Mouse (Mus musculus) lung, postnatal 25 days (tissue): ENCODE data around the gene Itk.
A peak's percentile ranks its signal among the peaks of the same experiment; 100 is the strongest.
"Not testable (repeated sequence)": the region's sequence is repeated elsewhere in the genome, so short reads cannot be mapped to it uniquely, and the experiment has no call there.

Experiments
- DNase-seq: peaks from one replicate; pipeline ENCODE4 v3.0.0; 2022; ENCODE audit warnings: low spot score

The Itk gene

GRCm38 (mm10) chr11:46389336-46390117, at the start of gene Itk:
TSS of gene Itk (minus strand) at chr11:46389515.
- DNase-seq = peak; percentile 32

- no peak for DNase-seq
Measured at GRCm38 (mm10) chr11:46437459-46438000, 48.2 kb upstream of the Itk start.

DNA sequence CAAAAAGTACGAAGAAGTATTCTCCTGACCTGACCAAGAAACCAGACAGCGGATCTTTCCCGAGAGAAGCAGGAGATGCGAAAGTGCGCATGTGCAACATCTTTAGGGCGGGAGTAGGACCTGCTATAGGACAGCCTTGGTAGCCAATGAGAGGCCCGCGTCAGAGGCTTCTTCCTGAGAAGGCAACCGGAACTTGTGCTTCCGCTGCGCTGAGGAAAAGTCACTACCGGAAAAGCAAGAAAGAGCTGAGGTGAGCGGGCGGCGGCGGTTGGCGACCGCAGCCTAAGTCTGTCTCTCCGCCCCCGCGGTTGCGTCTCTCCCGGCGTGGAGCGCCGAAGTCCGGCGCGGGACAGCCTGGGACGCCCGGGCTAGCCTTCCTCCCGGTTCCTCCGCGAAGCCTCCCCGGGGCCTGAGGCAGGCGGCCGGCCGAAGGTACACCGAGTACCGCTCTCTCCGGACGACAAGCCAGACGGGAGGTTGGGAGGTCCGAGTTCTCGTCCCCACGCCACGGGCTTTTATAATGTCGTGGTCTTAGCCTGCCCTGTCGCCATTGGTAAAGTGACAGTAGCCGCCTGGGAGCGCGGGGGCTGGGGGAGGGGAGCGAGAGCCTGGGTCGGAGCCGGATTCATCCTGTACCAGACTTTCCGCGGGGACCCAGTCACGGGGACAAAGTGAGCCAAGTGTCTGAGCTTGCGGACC, 47.6 kb upstream of the Itk start, which contains the start of gene Med7:
Med7 (plus strand) TSS at position 166 of the 699 bp plus-strand sequence.
- DNase-seq = peak; percentile 98

GRCm38 (mm10) chr11:46435363-46435762, 46.0 kb upstream of the Itk start:
- no peak for DNase-seq

- DNase-seq = peak; percentile 72
Measured at GRCm38 (mm10) chr11:46431129-46431528, 41.8 kb upstream of the Itk start.

- DNase-seq = no peak
Measured at GRCm38 (mm10) chr11:46430123-46430522, 40.8 kb upstream of the Itk start.

- DNase-seq = not testable (repeated sequence)
Measured at GRCm38 (mm10) chr11:46428131-46428530, 38.8 kb upstream of the Itk start.

GRCm38 (mm10) chr11:46421086-46421888, 32.0 kb upstream of the Itk start:
- no peak for DNase-seq

DNA sequence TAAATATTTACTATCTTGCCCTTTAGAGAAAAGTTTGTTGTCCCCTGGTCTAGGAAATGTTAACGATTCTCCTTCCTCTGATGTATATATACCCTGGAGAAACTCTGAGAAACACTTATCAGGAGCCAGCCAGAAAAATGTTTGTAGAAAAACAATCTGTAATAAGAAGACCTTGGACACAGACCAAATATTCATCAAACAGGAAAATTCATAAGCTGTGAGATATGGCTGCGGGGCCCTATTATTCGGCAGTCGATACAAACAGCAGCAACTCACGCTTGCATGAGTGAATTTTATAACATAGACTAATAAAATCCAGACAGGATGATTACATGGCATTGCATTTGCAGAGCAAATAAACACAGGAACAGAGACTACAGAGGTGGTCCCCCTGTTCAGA, 29.5 kb upstream of the Itk start:
- DNase-seq = no peak

GRCm38 (mm10) chr11:46418438-46418837, 29.1 kb upstream of the Itk start:
- no peak for DNase-seq

GRCm38 (mm10) chr11:46410018-46410563, 20.8 kb upstream of the Itk start:
- no peak for DNase-seq

- DNase-seq = no peak
Measured at GRCm38 (mm10) chr11:46406721-46407120, 17.4 kb upstream of the Itk start.

GRCm38 (mm10) chr11:46404986-46405385, 15.7 kb upstream of the Itk start:
- no peak for DNase-seq

DNA sequence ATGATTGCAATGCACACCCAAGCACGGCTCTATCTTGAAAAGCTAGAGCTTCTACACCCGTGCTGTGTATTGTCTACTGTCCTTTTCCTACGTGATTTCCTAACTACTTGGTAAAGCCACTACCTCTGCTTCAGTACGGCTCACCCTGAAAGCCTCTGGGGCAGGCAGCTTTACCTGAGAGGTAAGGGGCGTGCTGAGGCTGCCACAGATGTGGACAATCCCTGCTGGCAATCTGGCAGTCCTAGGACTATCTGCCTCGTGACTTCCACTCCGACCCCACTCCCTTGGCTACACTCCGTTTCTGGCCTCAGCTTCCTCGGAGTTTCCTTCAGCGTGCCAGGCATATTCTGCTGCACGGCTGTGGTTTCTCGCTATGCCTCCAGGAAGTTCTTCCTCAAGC, 12.2 kb upstream of the Itk start:
- no peak for DNase-seq

DNA sequence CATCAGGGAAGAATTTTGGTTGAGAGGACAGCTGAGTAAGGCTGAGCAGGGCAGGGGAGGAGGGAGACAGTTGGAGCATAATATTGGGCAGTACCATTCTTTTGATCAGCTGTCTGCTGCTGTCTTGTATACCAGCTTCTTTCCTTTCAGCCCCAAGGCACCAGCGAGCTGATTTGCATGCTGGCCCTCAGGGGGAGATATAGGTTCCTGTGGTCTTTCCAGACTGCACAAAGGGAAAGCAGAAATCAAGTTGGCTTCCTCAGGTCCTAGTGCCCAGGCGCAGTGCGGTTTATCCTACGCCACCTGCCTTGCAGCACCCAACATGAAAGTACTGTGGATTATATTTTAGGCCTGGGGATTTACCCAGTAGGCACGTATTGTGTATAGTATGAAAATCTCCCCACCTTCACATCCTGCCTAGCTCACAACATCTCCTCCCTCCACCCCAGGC, 9.6 kb upstream of the Itk start:
- DNase-seq = peak; percentile 32

- no peak for DNase-seq
Measured at GRCm38 (mm10) chr11:46398473-46398872, 9.2 kb upstream of the Itk start.

DNA sequence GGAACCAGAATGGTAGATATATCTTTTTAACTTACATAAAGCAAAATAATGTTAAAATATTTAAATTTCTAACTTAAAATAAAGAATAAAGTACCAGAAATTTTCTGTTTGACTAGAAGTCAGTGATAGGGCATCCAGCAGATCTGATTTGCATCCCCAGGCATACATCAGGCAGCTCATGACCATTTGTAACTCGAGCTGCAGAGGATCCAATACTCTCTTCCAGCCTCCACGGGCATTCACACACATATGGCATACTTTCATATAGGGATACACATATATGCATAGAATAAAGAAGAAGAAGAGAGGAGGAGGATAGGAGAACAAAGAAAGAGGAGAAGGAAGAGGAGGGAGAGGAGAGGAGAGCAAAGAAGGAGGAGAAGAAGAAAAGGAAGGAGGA, 8.6 kb upstream of the Itk start:
- no peak for DNase-seq

GRCm38 (mm10) chr11:46396860-46397179, 7.5 kb upstream of the Itk start:
- DNase-seq = no peak

- peak; percentile 24 for DNase-seq
Measured at GRCm38 (mm10) chr11:46396167-46396859, 7.0 kb upstream of the Itk start, which contains the start of gene Fam71b. TSS of gene Fam71b (plus strand) at chr11:46396559.

- no peak for DNase-seq
Measured at GRCm38 (mm10) chr11:46395698-46396097, 6.4 kb upstream of the Itk start.

DNA sequence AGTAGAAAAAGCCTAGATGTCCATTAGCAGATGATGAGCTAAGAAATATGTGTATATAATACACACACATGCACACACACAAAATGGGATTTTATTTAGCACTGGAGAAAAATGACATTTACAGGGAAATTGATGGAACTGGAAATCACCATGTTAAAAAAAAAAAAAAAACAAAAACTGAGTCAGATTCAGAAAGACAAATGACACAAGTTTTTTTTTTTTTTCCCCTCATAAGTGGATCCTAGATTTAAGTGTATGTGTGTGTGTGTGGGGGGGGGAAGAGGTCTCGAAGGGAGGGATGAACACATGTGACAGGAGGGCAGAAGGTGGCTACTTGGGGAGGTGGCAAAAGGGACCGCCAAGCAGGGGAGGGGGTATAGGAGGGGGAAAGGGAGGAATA, 5.8 kb upstream of the Itk start:
- DNase-seq = no peak
